Mouse (Mus musculus): ENCODE results near the gene Inf2.

DNA sequence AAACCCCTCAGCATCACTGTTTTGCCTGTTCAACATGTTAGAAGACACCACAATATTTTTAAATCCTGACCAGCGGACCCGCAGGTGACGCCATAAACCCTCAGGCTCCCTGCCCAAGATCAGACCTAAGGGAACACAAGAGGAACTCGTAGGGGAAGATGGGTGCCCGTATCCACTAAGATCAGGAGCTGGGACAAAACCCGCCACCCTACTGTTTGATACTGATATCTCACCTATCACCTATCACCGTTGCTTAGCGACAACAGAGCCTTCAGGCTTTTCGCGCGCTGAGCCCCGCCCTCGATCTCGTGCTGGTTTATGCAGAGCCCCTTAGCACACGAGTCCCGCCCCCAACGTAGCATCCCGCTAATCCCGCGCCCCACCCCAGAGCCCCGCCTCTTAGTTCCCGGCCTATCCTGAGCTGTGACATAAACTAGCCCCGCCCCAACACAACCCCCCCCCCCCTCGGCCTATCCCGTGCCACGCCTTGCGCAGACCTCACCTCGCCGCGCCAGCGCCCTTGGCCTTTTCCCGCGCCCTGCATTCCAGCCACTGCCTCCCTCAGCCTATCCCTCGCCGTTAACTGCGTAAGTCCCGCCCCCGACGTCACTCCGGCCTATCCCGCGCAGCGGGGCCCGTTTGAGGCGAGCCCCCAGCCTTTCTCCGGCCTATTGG lies 55.7 kb downstream of the Inf2 start, which contains the start of gene Siva1:
- TF ChIP-seq GATA1 (IDR thresholded peaks at IDR 0.05; ENCODE audit: borderline replicate concordance, low read length): no peak
- TF ChIP-seq FLI1 (IDR thresholded peaks at IDR 0.05; ENCODE audit: low read length): no peak

Measured in megakaryocyte, embryonic 14.5 days (primary cell).